Mouse (Mus musculus) kidney, embryonic 15.5 days (tissue): ENCODE results near the gene Tm7sf3. TPM values are rescaled to one million over a fixed set of nuclear protein-coding genes. Genes with fewer than 3 reads are reported as not detected.
A peak's percentile ranks its signal among the peaks of the same experiment; 100 is the strongest.

Source experiments
- ATAC-seq: fragments of 200-750 bp; cut with Nextera tagmentation; replicated peaks from 2 replicates; pipeline ENCODE4 v1.8.0; 2017; ENCODE audit warnings: moderate TSS enrichment; ENCODE audit not compliant: low FRiP score
- H3K27ac ChIP-seq: fragments of 300-500 bp; sonication (generic); 2 replicates; pipeline ENCODE4 v1.5.1; 2015; ENCODE audit warnings: mild to moderate bottlenecking, inconsistent platforms
- H3K27me3 ChIP-seq: fragments of 300-500 bp; sonication (generic); 2 replicates; pipeline ENCODE4 v1.6.1; 2015; ENCODE audit warnings: inconsistent platforms
- H3K36me3 ChIP-seq: fragments of 300-500 bp; sonication (generic); 2 replicates; pipeline ENCODE4 v1.6.1; 2015; ENCODE audit warnings: inconsistent platforms
- H3K4me1 ChIP-seq: fragments of 300-500 bp; sonication (generic); 2 replicates; pipeline ENCODE4 v1.6.1; 2015; ENCODE audit warnings: inconsistent platforms
- H3K4me2 ChIP-seq: fragments of 300-500 bp; sonication (generic); 2 replicates; pipeline ENCODE4 v1.6.1; 2015; ENCODE audit warnings: moderate library complexity, mild to moderate bottlenecking, inconsistent platforms
- H3K4me3 ChIP-seq: fragments of 300-500 bp; sonication (generic); replicated peaks from 2 replicates; pipeline ENCODE4 v1.5.1; 2015; ENCODE audit warnings: mild to moderate bottlenecking, inconsistent platforms
- H3K9ac ChIP-seq: fragments of 300-500 bp; sonication (generic); 2 replicates; pipeline ENCODE4 v1.6.1; 2015; ENCODE audit warnings: mild to moderate bottlenecking, inconsistent platforms
- H3K9me3 ChIP-seq: fragments of 300-500 bp; sonication (generic); replicated peaks from 2 replicates; pipeline ENCODE4 v1.6.1; 2016; ENCODE audit warnings: inconsistent platforms
- WGBS: fragments of 180-500 bp; shearing (Covaris S2); methylation state at CpG from one replicate; pipeline ENCODE4 v1.1.7; 2015; ENCODE audit warnings: mixed read lengths; 5-methylcytosine and 5-hydroxymethylcytosine counted together
- polyA plus RNA-seq: library from polyadenylated mRNA; unstranded; fragments of >200 nt; fragmentation: Nextera tagmentation; extraction: Ambion mirVana; gene quantifications from 2 replicates; pipeline ENCODE4 v1.2.1, GENCODE M21; 2015

Tm7sf3 gene
- polyA plus RNA-seq, 1 experiment from 2014 or later = 36.5 TPM

GRCm38 (mm10) chr6:146630961-146631360 lies 11.7 kb downstream of the Tm7sf3 start:
- Histone ChIP-seq H3K27me3 (no peaks in the 10 kb centered on the region), H3K4me3 (no peak overlapping the region), H3K9ac (no peak overlapping the region), H3K4me1 (peaks cover 30% of the 10 kb centered on the region), H3K4me2 (no peak overlapping the region), H3K27ac (no peak overlapping the region), H3K36me3 (no peaks in the 10 kb centered on the region), H3K9me3 (no peaks in the 10 kb centered on the region)
- ATAC-seq = no peak
- WGBS = 69% methylated on average over 4 of the region's 4 CpGs

DNA sequence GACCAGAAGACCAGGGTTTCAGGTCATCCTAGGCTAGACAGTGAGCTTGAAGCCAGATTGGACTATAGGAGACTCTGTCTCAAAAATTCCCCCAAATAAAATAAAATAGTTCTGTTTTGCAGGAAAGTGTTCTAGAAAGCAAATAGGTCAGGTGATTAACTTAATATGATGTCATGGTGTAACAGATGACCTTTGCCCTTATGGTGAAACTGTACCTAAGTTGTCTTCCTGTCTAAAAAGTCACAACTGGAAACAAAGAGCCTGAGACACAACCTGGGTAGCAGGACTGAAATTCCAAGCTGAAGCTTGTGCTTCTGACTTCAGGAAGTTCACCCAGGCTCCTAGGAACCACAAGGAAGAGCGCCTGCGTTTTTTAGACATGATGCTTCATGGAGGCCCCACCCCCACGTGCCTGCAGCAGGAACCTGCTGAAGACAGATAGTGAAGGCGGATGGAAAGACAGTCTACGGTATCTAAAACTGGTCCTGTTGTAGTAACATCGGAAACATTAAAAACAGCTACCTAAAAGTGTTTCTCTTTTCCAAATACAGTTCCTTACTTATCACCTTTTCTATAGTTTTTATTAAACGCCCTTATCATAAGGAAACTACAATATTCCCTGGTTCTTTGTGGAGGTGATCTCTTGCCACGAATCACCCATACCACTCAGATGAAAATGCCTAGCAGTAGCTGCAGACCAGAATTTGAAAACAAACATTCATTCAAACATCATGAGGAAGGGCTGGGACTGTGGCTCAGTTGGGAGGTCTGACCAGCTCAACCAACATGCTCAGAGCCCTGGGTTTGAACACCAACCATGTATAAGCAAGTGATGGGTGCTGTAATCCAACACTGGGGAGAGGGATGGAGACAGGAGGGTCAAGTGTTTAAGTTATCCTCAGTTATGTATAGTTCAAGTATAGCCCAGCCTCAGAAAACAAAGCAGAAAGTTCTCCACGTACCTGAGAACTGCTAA lies 12.6 kb downstream of the Tm7sf3 start:
- 79% methylated on average over 9 of the region's 9 CpGs for WGBS
- Histone ChIP-seq H3K27me3 (no peaks in the 10 kb centered on the region), H3K36me3 (0 out of 2 replicates have a peak, but pooled peaks cover 3% of the 10 kb centered on the region), H3K4me3 (no peak overlapping the region), H3K4me1 (peaks cover 30% of the 10 kb centered on the region), H3K4me2 (no peak overlapping the region), H3K9ac (no peak overlapping the region), H3K27ac (no peak overlapping the region), H3K9me3 (no peaks in the 10 kb centered on the region)
- ATAC-seq = no peak

DNA sequence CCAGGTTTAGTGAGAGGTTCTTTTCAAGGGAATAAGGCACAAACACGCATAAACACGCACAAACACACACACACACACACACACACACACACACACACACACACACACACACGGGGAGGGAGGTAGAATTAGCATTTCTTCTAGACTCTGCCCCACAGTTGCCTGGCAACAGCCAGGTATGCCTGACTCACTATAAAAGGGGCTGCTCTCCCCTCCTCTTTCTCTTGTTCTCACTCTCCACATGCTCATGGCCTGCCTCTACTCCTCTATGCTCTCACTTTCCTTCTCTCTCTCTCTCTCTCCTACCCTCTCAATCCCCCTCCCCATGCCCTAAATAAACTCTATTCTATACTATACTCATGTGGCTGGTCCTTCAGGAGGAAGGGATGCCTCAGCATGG lies 14.5 kb downstream of the Tm7sf3 start:
- H3K36me3 ChIP-seq = peaks cover 18% of the 10 kb centered on the region
- H3K4me1 ChIP-seq = peaks cover 22% of the 10 kb centered on the region
- no peak overlapping the region for H3K4me2 ChIP-seq
- no peak overlapping the region for H3K4me3 ChIP-seq
- no peak overlapping the region for H3K27ac ChIP-seq
- no peaks in the 10 kb centered on the region for H3K9me3 ChIP-seq
- no peak overlapping the region for H3K9ac ChIP-seq
- no peaks in the 10 kb centered on the region for H3K27me3 ChIP-seq
- WGBS = 84% methylated on average over 3 of the region's 3 CpGs
- ATAC-seq = no peak

GRCm38 (mm10) chr6:146616670-146617069 lies 26.0 kb downstream of the Tm7sf3 start:
- no peaks in the 10 kb centered on the region for H3K27me3 ChIP-seq
- no peaks in the 10 kb centered on the region for H3K4me1 ChIP-seq
- H3K4me2 ChIP-seq = no peak overlapping the region
- no peak for ATAC-seq
- H3K4me3 ChIP-seq = no peak overlapping the region
- H3K9me3 ChIP-seq = no peaks in the 10 kb centered on the region
- H3K9ac ChIP-seq = no peak overlapping the region
- 80% methylated on average over 2 of the region's 2 CpGs for WGBS
- H3K36me3 ChIP-seq = peaks cover 73% of the 10 kb centered on the region
- H3K27ac ChIP-seq = no peak overlapping the region

- no peaks in the 10 kb centered on the region for H3K27me3 ChIP-seq
- ATAC-seq = no peak
- no peaks in the 10 kb centered on the region for H3K4me1 ChIP-seq
- H3K9ac ChIP-seq = no peak overlapping the region
- WGBS = 95% methylated on average over 8 of the region's 8 CpGs
- H3K36me3 ChIP-seq = peaks cover 73% of the 10 kb centered on the region
- no peaks in the 10 kb centered on the region for H3K9me3 ChIP-seq
- H3K27ac ChIP-seq = no peak overlapping the region
- no peak overlapping the region for H3K4me3 ChIP-seq
- H3K4me2 ChIP-seq = no peak overlapping the region
Measured at GRCm38 (mm10) chr6:146615891-146616290, 26.7 kb downstream of the Tm7sf3 start.

GRCm38 (mm10) chr6:146614541-146614940 lies 28.1 kb downstream of the Tm7sf3 start:
- Histone ChIP-seq H3K27ac (no peak overlapping the region), H3K4me1 (no peaks in the 10 kb centered on the region), H3K4me2 (no peak overlapping the region), H3K9ac (no peak overlapping the region), H3K9me3 (no peaks in the 10 kb centered on the region), H3K4me3 (no peak overlapping the region), H3K27me3 (no peaks in the 10 kb centered on the region), H3K36me3 (peaks cover 74% of the 10 kb centered on the region)
- peak; percentile 61 for ATAC-seq
- WGBS = 92% methylated on average over 5 of the region's 5 CpGs

GRCm38 (mm10) chr6:146613907-146614306 lies 28.7 kb downstream of the Tm7sf3 start:
- WGBS = 90% methylated on average over 5 of the region's 5 CpGs

GRCm38 (mm10) chr6:146612736-146613135 lies 29.9 kb downstream of the Tm7sf3 start:
- Histone ChIP-seq H3K9ac (no peak overlapping the region), H3K4me3 (no peak overlapping the region), H3K9me3 (no peaks in the 10 kb centered on the region), H3K4me2 (no peak overlapping the region), H3K27me3 (no peaks in the 10 kb centered on the region), H3K4me1 (no peaks in the 10 kb centered on the region), H3K27ac (no peak overlapping the region), H3K36me3 (peaks cover 75% of the 10 kb centered on the region)
- no peak for ATAC-seq
- 89% methylated on average over 5 of the region's 5 CpGs for WGBS

More at GRCm38 (mm10) chr6:146613907-146614306, 28.7 kb downstream of the Tm7sf3 start:
- Histone ChIP-seq H3K4me2 (no peak overlapping the region), H3K27me3 (no peaks in the 10 kb centered on the region), H3K4me3 (no peak overlapping the region), H3K9me3 (no peaks in the 10 kb centered on the region), H3K36me3 (peaks cover 75% of the 10 kb centered on the region), H3K9ac (no peak overlapping the region), H3K27ac (no peak overlapping the region), H3K4me1 (no peaks in the 10 kb centered on the region)
- no peak for ATAC-seq

GRCm38 (mm10) chr6:146611897-146612296 lies 30.7 kb downstream of the Tm7sf3 start:
- no peaks in the 10 kb centered on the region for H3K9me3 ChIP-seq
- no peak overlapping the region for H3K27ac ChIP-seq
- H3K9ac ChIP-seq = no peak overlapping the region
- H3K4me3 ChIP-seq = no peak overlapping the region
- peaks cover 75% of the 10 kb centered on the region for H3K36me3 ChIP-seq
- H3K27me3 ChIP-seq = no peaks in the 10 kb centered on the region
- H3K4me1 ChIP-seq = no peaks in the 10 kb centered on the region
- no peak overlapping the region for H3K4me2 ChIP-seq
- 0 out of 2 replicates have a peak, but pooled peaks have one; percentile 54 for ATAC-seq
- 87% methylated on average over 7 of the region's 7 CpGs for WGBS

DNA sequence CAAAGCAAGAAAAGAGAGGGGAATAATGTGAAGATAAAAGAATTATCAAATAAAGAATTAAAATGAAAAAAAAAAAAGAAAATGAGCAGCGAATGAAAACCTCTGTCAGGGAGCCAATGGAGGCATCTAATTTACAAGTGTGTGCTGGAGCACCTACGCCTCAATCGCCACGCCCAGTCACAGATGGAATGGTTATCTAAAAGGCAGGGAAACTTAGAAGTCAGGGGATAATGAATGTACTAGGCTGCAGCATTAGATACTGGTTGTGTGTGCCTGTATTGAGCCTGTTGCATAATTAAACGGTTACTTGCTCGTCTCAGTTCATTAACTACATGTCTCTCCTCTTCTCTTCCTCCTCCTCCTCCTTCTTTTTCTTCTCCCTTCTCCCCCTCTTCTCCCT lies 31.2 kb downstream of the Tm7sf3 start:
- Histone ChIP-seq H3K9me3 (no peaks in the 10 kb centered on the region), H3K4me3 (no peak overlapping the region)
- ATAC-seq = peak; percentile 77

DNA sequence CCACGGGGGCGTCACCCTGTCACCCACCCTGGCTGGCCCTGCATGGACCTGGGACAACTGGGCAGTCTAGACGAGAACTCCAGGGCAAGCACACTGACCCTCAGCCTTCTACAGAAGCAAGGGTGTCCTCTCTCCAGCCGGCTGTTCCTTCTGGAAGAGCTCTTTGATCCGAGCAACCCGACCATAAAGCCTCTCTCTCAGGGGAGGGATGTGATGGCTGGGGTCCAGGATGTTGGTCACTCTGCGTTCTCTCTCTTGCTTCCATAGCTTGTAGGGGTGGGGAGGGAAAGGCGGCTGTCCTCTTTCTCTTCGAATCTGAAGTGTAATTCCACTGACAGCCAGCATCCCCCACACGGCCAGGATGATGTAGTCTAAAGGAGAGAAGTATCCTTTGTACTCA lies 39.0 kb downstream of the Tm7sf3 start:
- H3K27ac ChIP-seq = no peak overlapping the region
- H3K4me1 ChIP-seq = no peaks in the 10 kb centered on the region
- WGBS = 41% methylated on average over 10 of the region's 10 CpGs
- no peaks in the 10 kb centered on the region for H3K9me3 ChIP-seq
- peaks cover 94% of the 10 kb centered on the region for H3K36me3 ChIP-seq
- H3K4me2 ChIP-seq = no peak overlapping the region
- peak; percentile 43; the same call in 1 of the 2 replicates for ATAC-seq
- H3K9ac ChIP-seq = no peak overlapping the region
- no peaks in the 10 kb centered on the region for H3K27me3 ChIP-seq
- H3K4me3 ChIP-seq = no peak overlapping the region

More for the DNA sequence above, 31.2 kb downstream of the Tm7sf3 start:
- no peak overlapping the region for H3K9ac ChIP-seq
- WGBS = 72% methylated on average over 6 of the region's 6 CpGs
- H3K27ac ChIP-seq = no peak overlapping the region
- no peak overlapping the region for H3K4me2 ChIP-seq
- H3K27me3 ChIP-seq = no peaks in the 10 kb centered on the region
- H3K36me3 ChIP-seq = peaks cover 75% of the 10 kb centered on the region
- H3K4me1 ChIP-seq = no peaks in the 10 kb centered on the region

GRCm38 (mm10) chr6:146602601-146603000 lies 40.0 kb downstream of the Tm7sf3 start:
- no peak for ATAC-seq
- Histone ChIP-seq H3K36me3 (peaks cover 89% of the 10 kb centered on the region), H3K9ac (no peak overlapping the region), H3K4me2 (no peak overlapping the region), H3K27me3 (no peaks in the 10 kb centered on the region), H3K27ac (no peak overlapping the region), H3K9me3 (no peaks in the 10 kb centered on the region), H3K4me1 (no peaks in the 10 kb centered on the region), H3K4me3 (no peak overlapping the region)
- 71% methylated on average over 4 of the region's 4 CpGs for WGBS
